Mouse (Mus musculus): ENCODE measurements at regions not wholly inside any gene's neighbourhood (a gene's known extent, or its start where the extent isn't known, plus 50 kb on each side); places are given as distances from the start of the nearest gene placed in this dataset.
A peak's percentile ranks its signal among the peaks of the same experiment; 100 is the strongest.

GRCm38 (mm10) chr5:12927247-12927646 lies 198.0 kb upstream of the Sema3a start:
- Histone ChIP-seq H3K4me1 (replicated peaks) (no peaks in the 10 kb centered on the region), H3K27ac (replicated peaks) (no peak overlapping the region), H3K4me3 (no peak overlapping the region), H3K4me2 (no peak overlapping the region), H3K36me3 (no peaks in the 10 kb centered on the region), H3K27me3 (no peaks in the 10 kb centered on the region), H3K9me3 (no peaks in the 10 kb centered on the region), H3K9ac (no peak overlapping the region)
- ATAC-seq (ENCODE audit: low read depth), result no peak
- 87% methylated on average over 3 of the region's 3 CpGs for WGBS

- WGBS, result 64% methylated on average over 5 of the region's 5 CpGs
- H3K4me2 ChIP-seq, result no peak overlapping the region
- H3K36me3 ChIP-seq, result no peaks in the 10 kb centered on the region
- no peak overlapping the region for H3K9ac ChIP-seq
- H3K27ac ChIP-seq (replicated peaks), result no peak overlapping the region
- no peaks in the 10 kb centered on the region for H3K4me1 ChIP-seq (replicated peaks)
- no peaks in the 10 kb centered on the region for H3K9me3 ChIP-seq
- H3K4me3 ChIP-seq, result no peak overlapping the region
- H3K27me3 ChIP-seq, result no peaks in the 10 kb centered on the region
- no peak for ATAC-seq (ENCODE audit: low read depth)
These were observed 188.2 kb upstream of the Sema3a start for GRCm38 (mm10) chr5:12937052-12937451.

GRCm38 (mm10) chr5:12938162-12938852 lies 186.9 kb upstream of the Sema3a start:
- Histone ChIP-seq H3K4me2 (no peak overlapping the region), H3K27ac (replicated peaks) (no peak overlapping the region), H3K9ac (no peak overlapping the region), H3K4me3 (no peak overlapping the region), H3K4me1 (replicated peaks) (no peaks in the 10 kb centered on the region), H3K27me3 (no peaks in the 10 kb centered on the region), H3K9me3 (no peaks in the 10 kb centered on the region), H3K36me3 (no peaks in the 10 kb centered on the region)
- WGBS, result 64% methylated on average over 2 of the region's 2 CpGs
- no peak for ATAC-seq (ENCODE audit: low read depth)

- no peak for ATAC-seq (ENCODE audit: low read depth)
- no peak overlapping the region for H3K4me3 ChIP-seq
- 58% methylated on average over 5 of the region's 5 CpGs for WGBS
- H3K36me3 ChIP-seq, result no peaks in the 10 kb centered on the region
- H3K9ac ChIP-seq, result no peak overlapping the region
- H3K9me3 ChIP-seq, result no peaks in the 10 kb centered on the region
- H3K4me1 ChIP-seq (replicated peaks), result no peaks in the 10 kb centered on the region
- H3K4me2 ChIP-seq, result no peak overlapping the region
- no peak overlapping the region for H3K27ac ChIP-seq (replicated peaks)
- no peaks in the 10 kb centered on the region for H3K27me3 ChIP-seq
These were observed 180.7 kb upstream of the Sema3a start for GRCm38 (mm10) chr5:12944554-12944953.

- ATAC-seq (ENCODE audit: low read depth), result no peak
- Histone ChIP-seq H3K4me2 (no peak overlapping the region), H3K9ac (no peak overlapping the region), H3K9me3 (no peaks in the 10 kb centered on the region), H3K36me3 (no peaks in the 10 kb centered on the region), H3K4me3 (no peak overlapping the region), H3K27ac (replicated peaks) (no peak overlapping the region), H3K4me1 (replicated peaks) (no peaks in the 10 kb centered on the region), H3K27me3 (no peaks in the 10 kb centered on the region)
- WGBS, result 69% methylated on average over 2 of the region's 2 CpGs
These were observed 176.7 kb upstream of the Sema3a start for GRCm38 (mm10) chr5:12948472-12948871.

- Histone ChIP-seq H3K9me3 (no peaks in the 10 kb centered on the region), H3K4me1 (replicated peaks) (no peaks in the 10 kb centered on the region), H3K27me3 (no peaks in the 10 kb centered on the region), H3K4me2 (no peak overlapping the region), H3K9ac (no peak overlapping the region), H3K4me3 (no peak overlapping the region), H3K36me3 (no peaks in the 10 kb centered on the region), H3K27ac (replicated peaks) (no peak overlapping the region)
- 55% methylated on average over 5 of the region's 5 CpGs for WGBS
- ATAC-seq (ENCODE audit: low read depth), result no peak
These were observed 154.2 kb upstream of the Sema3a start for GRCm38 (mm10) chr5:12970987-12971386.

- H3K4me2 ChIP-seq, result no peak overlapping the region
- 72% methylated on average over 3 of the region's 3 CpGs for WGBS
- no peaks in the 10 kb centered on the region for H3K9me3 ChIP-seq
- H3K9ac ChIP-seq, result no peak overlapping the region
- no peak for ATAC-seq (ENCODE audit: low read depth)
- no peak overlapping the region for H3K27ac ChIP-seq (replicated peaks)
- no peak overlapping the region for H3K4me3 ChIP-seq
- H3K27me3 ChIP-seq, result no peaks in the 10 kb centered on the region
- H3K36me3 ChIP-seq, result no peaks in the 10 kb centered on the region
- H3K4me1 ChIP-seq (replicated peaks), result no peaks in the 10 kb centered on the region
These were observed 151.5 kb upstream of the Sema3a start for GRCm38 (mm10) chr5:12973701-12974100.

GRCm38 (mm10) chr5:12976015-12976742 lies 149.0 kb upstream of the Sema3a start:
- no peak overlapping the region for H3K4me2 ChIP-seq
- no peaks in the 10 kb centered on the region for H3K4me1 ChIP-seq (replicated peaks)
- H3K4me3 ChIP-seq, result no peak overlapping the region
- no peak for ATAC-seq (ENCODE audit: low read depth)
- no peak overlapping the region for H3K9ac ChIP-seq
- no peak overlapping the region for H3K27ac ChIP-seq (replicated peaks)
- no peaks in the 10 kb centered on the region for H3K9me3 ChIP-seq
- H3K36me3 ChIP-seq, result no peaks in the 10 kb centered on the region
- 84% methylated on average over 8 of the region's 8 CpGs for WGBS
- no peaks in the 10 kb centered on the region for H3K27me3 ChIP-seq

GRCm38 (mm10) chr5:12977875-12978274 lies 147.3 kb upstream of the Sema3a start:
- 81% methylated on average over 2 of the region's 2 CpGs for WGBS
- Histone ChIP-seq H3K27me3 (no peaks in the 10 kb centered on the region), H3K9me3 (no peaks in the 10 kb centered on the region), H3K4me2 (no peak overlapping the region), H3K9ac (no peak overlapping the region), H3K4me1 (replicated peaks) (no peaks in the 10 kb centered on the region), H3K4me3 (no peak overlapping the region), H3K36me3 (no peaks in the 10 kb centered on the region), H3K27ac (replicated peaks) (no peak overlapping the region)
- no peak for ATAC-seq (ENCODE audit: low read depth)

- Histone ChIP-seq H3K36me3 (no peaks in the 10 kb centered on the region), H3K4me2 (no peak overlapping the region), H3K9ac (no peak overlapping the region), H3K27me3 (no peaks in the 10 kb centered on the region), H3K4me3 (no peak overlapping the region), H3K27ac (replicated peaks) (no peak overlapping the region), H3K9me3 (no peaks in the 10 kb centered on the region), H3K4me1 (replicated peaks) (no peaks in the 10 kb centered on the region)
- WGBS, result 75% methylated on average over 1 of the region's 1 CpGs
- ATAC-seq (ENCODE audit: low read depth), result no peak
These were observed 131.4 kb upstream of the Sema3a start for GRCm38 (mm10) chr5:12993826-12994225.

GRCm38 (mm10) chr5:12997440-12997839 lies 127.8 kb upstream of the Sema3a start:
- no peaks in the 10 kb centered on the region for H3K36me3 ChIP-seq
- H3K4me3 ChIP-seq, result no peak overlapping the region
- ATAC-seq (ENCODE audit: low read depth), result no peak
- H3K27me3 ChIP-seq, result no peaks in the 10 kb centered on the region
- no peak overlapping the region for H3K4me2 ChIP-seq
- H3K27ac ChIP-seq (replicated peaks), result no peak overlapping the region
- H3K9ac ChIP-seq, result no peak overlapping the region
- no peaks in the 10 kb centered on the region for H3K4me1 ChIP-seq (replicated peaks)
- 81% methylated on average over 6 of the region's 6 CpGs for WGBS
- no peaks in the 10 kb centered on the region for H3K9me3 ChIP-seq

- H3K4me1 ChIP-seq (replicated peaks), result peaks cover 9% of the 10 kb centered on the region
- H3K36me3 ChIP-seq, result no peaks in the 10 kb centered on the region
- 44% methylated on average over 6 of the region's 6 CpGs for WGBS
- no peak overlapping the region for H3K4me3 ChIP-seq
- H3K9ac ChIP-seq, result no peak overlapping the region
- H3K27me3 ChIP-seq, result no peaks in the 10 kb centered on the region
- no peak overlapping the region for H3K27ac ChIP-seq (replicated peaks)
- no peaks in the 10 kb centered on the region for H3K9me3 ChIP-seq
- no peak overlapping the region for H3K4me2 ChIP-seq
- peak; percentile 36; the same call in 1 of the 2 replicates for ATAC-seq (ENCODE audit: low read depth)
These were observed 118.1 kb upstream of the Sema3a start for GRCm38 (mm10) chr5:13007132-13007531.

GRCm38 (mm10) chr5:13022270-13022669 lies 102.9 kb upstream of the Sema3a start:
- Histone ChIP-seq H3K9ac (no peak overlapping the region), H3K27ac (replicated peaks) (no peak overlapping the region), H3K27me3 (no peaks in the 10 kb centered on the region), H3K4me2 (no peak overlapping the region), H3K4me3 (no peak overlapping the region), H3K36me3 (no peaks in the 10 kb centered on the region), H3K9me3 (no peaks in the 10 kb centered on the region), H3K4me1 (replicated peaks) (no peaks in the 10 kb centered on the region)
- ATAC-seq (ENCODE audit: low read depth), result no peak
- WGBS, result 66% methylated on average over 3 of the region's 3 CpGs
